Mouse (Mus musculus) liver, embryonic 11.5 days (tissue): ENCODE data around the gene Nr4a3. TPM values are rescaled to one million over a fixed set of nuclear protein-coding genes. Genes with fewer than 3 reads are reported as not detected.

Experiments used
- polyA plus RNA-seq: library from polyadenylated mRNA; unstranded; fragments of >200 nt; fragmentation: Nextera tagmentation; extraction: Ambion mirVana; gene quantifications from 2 replicates; pipeline ENCODE4 v1.2.1, GENCODE M21; 2014

Nr4a3 gene
- polyA plus RNA-seq, 1 experiment from 2014 or later: 0.04 TPM

Other genes starting within 250 kb of the Nr4a3 start
- gene Stx17, start 79.8 kb downstream of the Nr4a3 start, polyA plus RNA-seq: 28.2 and 29.5 TPM in 2 replicates
- gene Erp44, start 234.4 kb downstream of the Nr4a3 start, polyA plus RNA-seq: 73.4 and 78.5 TPM in 2 replicates
- gene Invs, start 234.6 kb downstream of the Nr4a3 start, polyA plus RNA-seq: 4.9 and 5.4 TPM in 2 replicates